Mouse (Mus musculus): Measurements from ENCODE around the gene Lamtor2.
"Not testable (repeated sequence)": the region's sequence is repeated elsewhere in the genome, so short reads cannot be mapped to it uniquely, and the experiment has no call there.

The Lamtor2 gene

GRCm38 (mm10) chr3:88552676-88553524, at the start of gene Lamtor2:
Gene Lamtor2 (minus strand): TSS chr3:88553074.
- peak; percentile 97 for DNase-seq (ENCODE audit: low spot score in 2 of 2)

DNA sequence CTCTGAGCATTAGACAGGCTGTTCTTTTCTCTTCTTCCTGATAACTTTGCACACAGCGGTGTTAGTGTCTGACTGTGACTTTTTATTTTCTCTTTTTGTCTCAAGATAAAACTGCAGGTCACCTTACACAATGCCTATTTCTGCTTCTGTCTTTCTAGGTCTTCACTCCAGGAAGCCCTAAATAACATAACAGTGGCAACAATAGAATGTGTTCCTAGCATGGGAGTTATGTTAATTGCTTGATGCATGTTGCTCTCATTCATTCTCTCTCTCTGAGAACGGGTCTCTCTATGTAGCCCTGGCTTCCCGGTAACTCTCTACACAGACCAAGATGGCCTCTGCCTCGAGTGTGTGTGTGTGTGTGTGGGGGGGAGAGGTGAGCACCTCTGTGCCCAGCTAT, 49.6 kb upstream of the Lamtor2 start:
- DNase-seq (ENCODE audit: low spot score in 2 of 2), result no peak

- not testable (repeated sequence) for DNase-seq (ENCODE audit: low spot score in 2 of 2)
Measured at GRCm38 (mm10) chr3:88596547-88596946, 43.7 kb upstream of the Lamtor2 start.

DNA sequence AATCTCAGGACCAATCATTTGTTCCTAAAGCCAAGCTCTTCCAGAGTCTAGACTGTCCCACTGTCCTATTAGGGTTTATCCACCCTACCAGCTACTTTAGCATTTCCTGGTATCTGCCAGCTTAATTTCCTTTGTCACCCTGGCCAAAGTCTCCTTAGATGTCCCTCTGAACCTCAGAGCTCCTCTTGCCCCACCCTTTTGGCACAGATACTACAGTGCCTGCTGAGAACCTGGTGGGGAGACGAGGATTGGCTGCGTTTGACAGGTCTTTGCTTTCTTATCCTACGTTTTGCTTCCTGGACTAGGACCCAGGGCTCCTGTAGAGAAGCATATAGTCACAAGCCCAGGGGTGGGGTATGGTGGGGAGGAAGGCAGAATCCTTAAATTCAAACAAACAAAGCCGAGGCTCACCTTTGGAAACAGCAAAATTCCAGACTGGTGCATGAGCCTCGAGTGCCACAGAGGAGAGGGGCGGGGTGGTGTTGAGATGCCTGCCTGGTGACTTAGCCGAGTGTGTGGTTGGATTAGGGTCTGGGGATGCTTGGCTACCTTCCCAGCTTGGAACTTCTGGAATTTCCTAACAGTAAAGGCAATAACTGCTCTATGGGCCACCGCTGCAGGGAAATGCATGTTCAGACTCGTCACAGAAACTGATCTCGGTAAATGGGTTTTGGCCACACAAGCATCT, 41.2 kb upstream of the Lamtor2 start:
- DNase-seq (ENCODE audit: low spot score in 2 of 2), result no peak

DNA sequence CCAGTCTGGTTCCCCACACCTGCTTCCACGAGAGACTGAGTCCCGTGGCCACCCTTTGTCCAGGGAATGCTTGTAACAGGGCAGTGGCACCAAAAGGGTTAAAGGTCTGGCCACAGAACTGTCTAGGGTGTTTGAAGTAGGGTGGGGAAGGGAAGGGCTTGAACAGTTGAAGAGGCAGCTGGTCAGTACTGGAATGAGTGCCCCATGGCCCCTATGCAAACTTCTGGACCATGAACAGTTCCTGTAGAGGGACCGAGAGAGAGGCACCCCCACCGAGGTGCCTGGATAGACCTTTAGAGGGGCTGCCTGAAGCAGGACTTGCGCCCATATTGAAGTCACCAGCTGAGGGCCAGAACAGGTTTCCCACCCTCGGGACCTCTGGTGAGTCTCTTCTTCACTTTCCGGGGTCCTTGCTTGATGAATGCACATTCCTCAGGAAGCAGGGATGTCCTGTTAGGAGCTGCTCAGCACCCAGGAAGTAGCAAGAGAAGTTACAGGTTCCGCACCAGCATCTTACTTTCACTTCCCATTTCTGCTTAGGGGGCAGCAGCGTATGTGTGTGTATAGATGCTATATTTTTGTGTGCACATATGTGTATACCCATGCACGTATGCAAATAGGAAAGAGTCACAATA, 40.2 kb upstream of the Lamtor2 start:
- no peak for DNase-seq (ENCODE audit: low spot score in 2 of 2)

DNA sequence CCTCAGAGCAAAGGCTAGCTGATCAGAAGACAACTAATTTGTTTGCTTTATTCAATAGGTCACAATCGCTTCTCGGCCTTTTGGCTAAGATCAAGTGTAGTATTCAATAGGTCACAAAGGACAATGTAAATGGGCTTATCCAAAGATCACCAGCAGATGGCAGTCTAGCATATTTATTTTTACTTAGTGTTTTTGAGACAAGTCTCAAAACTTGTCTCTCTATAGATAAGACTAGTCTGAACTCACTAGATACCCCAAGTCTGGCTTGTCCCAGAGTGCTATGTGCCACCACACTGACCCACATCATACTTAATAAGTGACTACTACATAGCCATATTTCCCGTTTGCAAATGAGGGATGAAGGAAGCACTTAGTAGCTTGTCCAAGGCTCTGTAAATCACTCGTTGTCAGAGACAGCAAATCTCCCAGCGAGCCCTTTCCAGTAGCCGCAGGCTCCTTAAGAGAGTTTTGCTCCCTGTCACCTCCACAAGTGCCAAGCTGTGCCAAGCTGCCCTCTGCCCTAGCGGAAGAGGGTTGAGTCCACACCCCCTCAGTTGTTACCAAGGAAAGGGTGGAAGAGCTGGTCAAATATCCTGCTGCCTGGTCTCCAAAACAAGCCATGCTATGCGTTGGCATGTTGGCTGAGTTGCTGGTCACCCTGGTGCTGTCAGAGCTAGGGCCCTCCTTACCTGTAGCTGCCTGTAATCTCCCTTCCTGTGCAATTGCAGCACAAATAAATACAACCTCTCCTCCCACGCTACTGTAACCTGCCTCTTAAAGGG, 39.3 kb upstream of the Lamtor2 start:
- no peak for DNase-seq (ENCODE audit: low spot score in 2 of 2)

DNA sequence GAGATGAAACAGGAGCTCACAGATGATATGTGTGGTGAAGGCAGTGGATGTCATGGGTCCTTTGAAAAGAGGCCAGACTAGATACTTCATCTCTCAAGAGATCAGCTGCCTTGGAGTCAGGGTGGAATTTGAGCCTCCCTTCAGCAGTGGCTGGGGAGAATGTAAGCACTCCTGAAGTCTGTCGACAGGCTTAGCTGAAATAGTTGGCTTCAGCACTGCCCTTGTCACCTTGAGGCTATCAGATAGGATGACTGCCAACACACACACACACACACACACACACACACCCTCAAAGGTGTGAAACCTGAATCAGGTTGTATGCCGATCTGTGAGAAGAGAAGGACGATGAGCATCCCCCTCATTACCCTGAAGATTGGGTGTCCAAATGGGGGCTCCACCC, 38.2 kb upstream of the Lamtor2 start:
- DNase-seq (ENCODE audit: low spot score in 2 of 2), result no peak

DNA sequence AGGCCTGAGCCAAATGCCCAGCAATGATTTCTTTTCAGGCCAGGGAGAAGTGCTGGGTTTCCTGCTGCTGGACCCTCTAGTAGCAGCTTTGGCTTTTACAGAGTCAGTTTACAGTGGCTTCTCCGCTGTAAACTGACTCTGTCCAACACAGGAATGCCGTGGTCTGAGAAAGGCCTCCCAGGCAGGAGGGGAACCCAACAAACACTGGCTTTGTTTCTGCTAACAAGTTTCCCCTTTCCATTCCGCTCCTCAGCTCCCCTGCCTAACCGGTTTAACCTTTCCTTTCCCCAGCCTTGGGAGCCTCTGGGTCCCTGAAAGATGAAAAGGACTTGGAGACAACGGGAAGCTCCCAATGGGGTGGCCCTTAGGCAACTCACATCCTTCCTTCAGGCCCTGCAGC, 37.4 kb upstream of the Lamtor2 start:
- no peak for DNase-seq (ENCODE audit: low spot score in 2 of 2)

DNA sequence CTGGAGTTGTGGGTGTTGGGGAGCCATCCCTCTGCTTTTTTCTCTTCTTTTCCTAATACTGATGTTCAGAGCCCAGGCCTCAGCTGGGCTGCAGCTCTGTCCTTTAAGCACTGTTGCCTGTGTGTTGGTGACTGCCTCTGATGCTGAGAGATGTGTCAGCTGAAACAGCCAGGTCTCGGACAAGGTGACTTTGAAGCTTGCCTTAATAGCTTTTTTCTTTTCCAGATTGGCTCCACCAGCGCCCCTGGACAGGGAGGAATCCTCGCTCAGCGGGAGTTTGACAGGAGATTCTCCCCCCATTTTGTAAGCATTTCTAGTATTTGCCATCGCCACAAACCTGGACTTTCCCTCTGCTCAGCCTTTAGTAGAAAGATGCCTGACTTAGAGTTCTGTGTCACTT, 33.8 kb upstream of the Lamtor2 start:
- DNase-seq (ENCODE audit: low spot score in 2 of 2), result no peak

GRCm38 (mm10) chr3:88585769-88586168, 32.9 kb upstream of the Lamtor2 start:
- no peak for DNase-seq (ENCODE audit: low spot score in 2 of 2)

DNA sequence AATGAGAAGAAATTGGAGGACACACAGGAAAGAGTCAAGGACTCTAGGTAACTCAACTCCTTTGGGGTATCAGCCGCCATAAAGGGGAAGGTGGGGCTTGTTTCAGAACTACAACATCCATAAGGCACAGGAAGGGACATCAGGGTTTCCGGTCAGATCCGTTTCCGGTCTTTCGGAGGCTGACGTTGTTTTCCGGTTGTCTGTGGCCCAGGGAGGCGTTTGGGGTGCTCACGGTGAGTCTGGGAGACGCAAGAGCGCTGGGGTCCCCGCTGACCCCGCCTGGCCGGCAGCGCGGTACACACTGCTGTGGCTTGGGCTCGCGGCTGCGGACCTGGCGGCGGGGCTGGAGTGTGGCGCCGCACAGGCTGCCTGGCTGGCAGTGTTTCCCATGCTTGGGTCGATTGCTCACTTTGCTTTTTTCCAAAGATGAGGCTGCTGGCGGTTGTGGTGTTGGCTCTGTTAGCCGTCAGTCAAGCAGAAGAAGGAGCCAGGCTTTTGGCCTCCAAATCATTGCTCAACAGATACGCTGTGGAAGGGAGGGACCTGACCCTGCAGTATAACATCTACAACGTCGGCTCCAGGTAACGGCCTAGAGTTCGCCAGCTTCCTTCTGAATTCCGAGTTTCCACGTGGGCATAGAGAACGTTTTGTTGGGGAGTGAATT, 26.7 kb upstream of the Lamtor2 start:
- peak; percentile 69 to 74 for DNase-seq (ENCODE audit: low spot score in 2 of 2)

- no peak for DNase-seq (ENCODE audit: low spot score in 2 of 2)
Measured at GRCm38 (mm10) chr3:88578498-88579424, 25.9 kb upstream of the Lamtor2 start.

DNA sequence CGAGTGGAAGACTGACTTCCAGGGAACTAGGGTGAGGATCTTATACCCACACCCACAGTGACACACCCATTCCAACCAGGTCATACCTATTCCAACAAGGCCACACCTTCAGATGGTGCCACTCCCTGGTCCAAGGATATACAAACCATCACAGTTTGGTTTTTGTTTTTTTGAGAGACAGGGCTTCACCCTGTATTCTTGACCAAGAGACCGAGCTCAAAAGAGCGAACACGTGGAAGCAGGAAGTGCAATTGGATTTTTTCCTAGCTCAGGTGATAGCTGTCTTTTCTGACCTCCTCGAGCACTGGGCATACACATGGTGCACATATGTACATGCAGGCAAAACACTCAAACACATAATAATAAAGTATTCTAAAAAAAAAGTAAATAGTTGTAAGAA, 25.0 kb upstream of the Lamtor2 start:
- not testable (repeated sequence) for DNase-seq (ENCODE audit: low spot score in 2 of 2)

DNA sequence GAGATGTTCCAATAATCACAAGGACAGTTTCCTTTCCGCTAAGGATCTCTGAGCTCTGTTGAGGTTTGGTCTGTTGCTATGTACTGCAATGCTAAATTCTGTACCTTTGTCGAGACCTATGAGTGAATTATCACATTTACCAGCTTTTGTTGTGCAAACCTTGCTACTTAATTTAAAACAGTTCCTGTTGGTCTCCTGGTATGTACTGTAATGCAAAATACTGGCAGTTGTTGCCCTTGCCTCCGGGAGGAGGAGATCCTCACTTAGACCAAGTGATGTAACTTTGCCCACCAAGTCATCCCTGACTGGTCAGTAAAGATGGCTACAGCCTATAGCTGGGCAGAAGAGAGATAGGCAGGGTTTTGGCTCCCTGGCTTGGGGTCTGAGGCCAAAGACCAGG, 22.7 kb upstream of the Lamtor2 start, which contains the start of gene Ssr2:
Gene Ssr2 (plus strand): TSS at position 337 of the 400 bp plus-strand sequence.
- no peak for DNase-seq (ENCODE audit: low spot score in 2 of 2)

GRCm38 (mm10) chr3:88573810-88574209, 20.9 kb upstream of the Lamtor2 start:
- DNase-seq (ENCODE audit: low spot score in 2 of 2), result no peak

DNA sequence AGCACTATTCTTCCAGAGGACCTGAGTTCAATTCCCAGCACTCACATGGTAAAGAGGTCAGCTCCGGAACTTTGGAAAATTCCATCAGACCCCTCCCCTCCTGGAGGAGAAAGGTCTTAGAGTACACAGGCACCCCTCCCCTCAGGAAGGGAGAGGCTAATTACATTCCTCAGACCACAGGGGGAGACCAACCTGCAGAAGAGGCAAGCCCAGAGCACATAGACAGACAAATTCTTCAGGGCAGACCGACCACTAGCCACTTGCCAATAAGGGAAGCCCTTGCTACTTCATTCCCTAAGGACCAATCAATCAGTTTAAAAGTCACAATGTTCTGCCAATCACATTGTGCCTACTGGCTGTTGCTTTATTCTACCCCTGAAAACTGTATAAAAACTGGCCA, 20.0 kb upstream of the Lamtor2 start:
- no peak for DNase-seq (ENCODE audit: low spot score in 2 of 2)

- DNase-seq (ENCODE audit: low spot score in 2 of 2), result no peak
Measured at GRCm38 (mm10) chr3:88571856-88572255, 19.0 kb upstream of the Lamtor2 start.

- DNase-seq (ENCODE audit: low spot score in 2 of 2), result no peak
Measured at GRCm38 (mm10) chr3:88570341-88570740, 17.5 kb upstream of the Lamtor2 start.

DNA sequence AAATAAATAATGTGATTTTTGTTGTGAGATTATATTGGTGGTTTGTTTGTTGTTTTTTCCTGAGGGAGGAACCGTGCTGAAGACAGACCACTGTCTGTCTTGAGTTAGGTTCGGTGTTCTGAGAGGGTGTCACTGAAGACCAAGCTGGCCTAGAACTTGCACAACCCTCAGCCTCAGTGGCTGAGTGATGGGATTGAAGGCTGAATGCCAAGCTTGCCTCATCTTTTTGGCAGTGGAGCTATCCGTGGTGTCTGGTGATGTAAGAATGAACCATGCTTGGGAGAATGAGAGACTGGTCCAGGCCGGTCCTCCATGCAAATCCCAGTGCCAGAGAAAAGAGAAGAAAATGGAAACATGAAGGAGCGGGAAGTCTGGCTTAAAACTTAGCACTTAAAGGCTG, 16.8 kb upstream of the Lamtor2 start:
- DNase-seq (ENCODE audit: low spot score in 2 of 2), result no peak

GRCm38 (mm10) chr3:88569093-88569492, 16.2 kb upstream of the Lamtor2 start:
- DNase-seq (ENCODE audit: low spot score in 2 of 2), result no peak
